Mouse (Mus musculus) C2C12 (cell line): Measurements from ENCODE around the gene Slc41a2.

ENCODE experiments used
- CEBPB ChIP-seq: IDR thresholded peaks from one replicate; pipeline ENCODE4 v1.6.1; 2011; ENCODE audit warnings: low read depth, mild to moderate bottlenecking, control low read depth, moderate library complexity
- CTCF ChIP-seq: IDR thresholded peaks from one replicate; pipeline ENCODE4 v1.5.1; 2011; ENCODE audit not compliant: control insufficient read depth, insufficient read depth, insufficient read length
- MAX ChIP-seq: IDR thresholded peaks from one replicate; pipeline ENCODE4 v1.6.1; 2011; ENCODE audit warnings: mild to moderate bottlenecking, control low read depth
- MYOD1 ChIP-seq: IDR thresholded peaks from one replicate; pipeline ENCODE4 v1.6.1; 2011; ENCODE audit warnings: low read depth; ENCODE audit not compliant: control insufficient read depth, insufficient read length
- MYOG ChIP-seq: IDR thresholded peaks from one replicate; pipeline ENCODE4 v1.6.1; 2011; ENCODE audit not compliant: control insufficient read depth, insufficient read length; ENCODE audit errors: extremely low read depth
- USF1 ChIP-seq: IDR thresholded peaks from one replicate; pipeline ENCODE4 v1.6.1; 2011; ENCODE audit warnings: low read depth, mild to moderate bottlenecking, control low read depth, moderate library complexity

- TF ChIP-seq CTCF (no peak), CEBPB (no peak), USF1 (no peak), MYOD1 (no peak), MAX (no peak), MYOG (no peak)
Measured at GRCm38 (mm10) chr10:83261264-83261663, 76.4 kb downstream of the Slc41a2 start.
